Mouse (Mus musculus) bone marrow, adult 2 months (tissue): ENCODE measurements around the gene Fbxo24.

Source experiments
- CTCF ChIP-seq: fragments of 200-500 bp; IDR thresholded peaks from 2 replicates; pipeline ENCODE4 v1.5.1; 2011; ENCODE audit warnings: low read length, control low read depth; ENCODE audit not compliant: control insufficient read depth, insufficient read depth
- POLR2A ChIP-seq: fragments of 200-500 bp; IDR thresholded peaks from 2 replicates; pipeline ENCODE4 v1.6.1; 2011; ENCODE audit warnings: low read depth, mild to moderate bottlenecking, control low read depth, low read length, borderline replicate concordance; ENCODE audit not compliant: control insufficient read depth

- TF ChIP-seq CTCF = no peak
- no peak for TF ChIP-seq POLR2A
These were observed 54.3 kb downstream of the Fbxo24 start for GRCm38 (mm10) chr5:137574470-137574901.
